Comparison of ENCODE assay signal across 8 mouse cellular contexts in genomic region chr5:48402497-48402896, GRCm38 (mm10).
DNase-seq lines count a peak whose midpoint lies in the region; ATAC-seq and TF ChIP-seq lines count a peak whose summit lies in the region.

No protein-coding gene starts in this region.

- ATAC-seq in hindbrain, embryonic 14.5 days (ENCODE audit: low FRiP score): no peak
- no peak for ATAC-seq in kidney, postnatal 0 days (replicated peaks; ENCODE audit: low FRiP score, low read depth)
- no peak for ATAC-seq in activated CD4-positive, CD25-positive, alpha-beta regulatory T cell, adult 4 months
- no peak for ATAC-seq in megakaryocyte-erythroid progenitor cell, adult 5-6 weeks (replicated peaks; ENCODE audit: low FRiP score, low TSS enrichment, poor library complexity, severe bottlenecking)

- DNase-seq in hindbrain, embryonic 10.5 days (ENCODE audit: low spot score): peak; percentile 24
- DNase-seq in hindbrain, embryonic 14.5 days (ENCODE audit: low spot score): no peak
- peak; percentile 39 for DNase-seq in MN1 (ENCODE audit: low spot score)
- peak; percentile 65 for DNase-seq in embryo, embryonic 11.5 days (ENCODE audit: low read depth, low spot score)
- DNase-seq in kidney, postnatal 0 days (ENCODE audit: low spot score): peak; percentile 55
- no peak for DNase-seq in left cerebral cortex, adult 11 months (ENCODE audit: low spot score)

- H3K9ac ChIP-seq in hindbrain, embryonic 14.5 days: no peak overlapping the region
- H3K9ac ChIP-seq in kidney, postnatal 0 days (ENCODE audit: low read depth, low read length): no peak overlapping the region

- TF ChIP-seq CTCF in kidney, postnatal 0 days (IDR thresholded peaks at IDR 0.05; ENCODE audit: low read depth): no peak

- no peak overlapping the region for H3K4me2 ChIP-seq in hindbrain, embryonic 14.5 days (replicated peaks)
- H3K4me2 ChIP-seq in kidney, postnatal 0 days (ENCODE audit: low read length): no peak overlapping the region

- WGBS in hindbrain, embryonic 10.5 days: 80% methylated on average over 3 of the region's 3 CpGs
- 79% methylated on average over 3 of the region's 3 CpGs for WGBS in hindbrain, embryonic 14.5 days
- 54% methylated on average over 3 of the region's 3 CpGs for WGBS in kidney, postnatal 0 days

- H3K27me3 ChIP-seq in hindbrain, embryonic 10.5 days (ENCODE audit: insufficient read depth, poor library complexity, severe bottlenecking): no peaks in the 10 kb centered on the region
- H3K27me3 ChIP-seq in hindbrain, embryonic 14.5 days (ENCODE audit: control insufficient read depth, insufficient read depth, low read length): no peaks in the 10 kb centered on the region
- no peaks in the 10 kb centered on the region for H3K27me3 ChIP-seq in kidney, postnatal 0 days (ENCODE audit: insufficient read depth, low read length)

- H3K4me1 ChIP-seq in hindbrain, embryonic 10.5 days (replicated peaks): no peaks in the 10 kb centered on the region
- H3K4me1 ChIP-seq in hindbrain, embryonic 14.5 days (replicated peaks; ENCODE audit: control insufficient read depth, insufficient read depth, low read length): no peaks in the 10 kb centered on the region
- no peaks in the 10 kb centered on the region for H3K4me1 ChIP-seq in kidney, postnatal 0 days (replicated peaks; ENCODE audit: insufficient read depth, low read length)

- H3K9me3 ChIP-seq in hindbrain, embryonic 10.5 days: no peaks in the 10 kb centered on the region
- H3K9me3 ChIP-seq in hindbrain, embryonic 14.5 days (ENCODE audit: control insufficient read depth, low read length): no peaks in the 10 kb centered on the region
- no peaks in the 10 kb centered on the region for H3K9me3 ChIP-seq in kidney, postnatal 0 days (replicated peaks; ENCODE audit: low read length)

- H3K36me3 ChIP-seq in hindbrain, embryonic 10.5 days: peaks cover 10% of the 10 kb centered on the region; the same call in 1 of the 2 replicates
- peaks cover 13% of the 10 kb centered on the region; the same call in 1 of the 2 replicates for H3K36me3 ChIP-seq in hindbrain, embryonic 14.5 days (replicated peaks; ENCODE audit: control insufficient read depth, insufficient read depth)
- H3K36me3 ChIP-seq in kidney, postnatal 0 days (ENCODE audit: insufficient read depth, low read length): 0 out of 2 replicates have a peak, but pooled peaks cover 3% of the 10 kb centered on the region

- no peak overlapping the region for H3K4me3 ChIP-seq in hindbrain, embryonic 10.5 days
- H3K4me3 ChIP-seq in hindbrain, embryonic 14.5 days (replicated peaks; ENCODE audit: low read length): no peak overlapping the region
- H3K4me3 ChIP-seq in kidney, postnatal 0 days (replicated peaks; ENCODE audit: low read depth, low read length): no peak overlapping the region

- no peak overlapping the region for H3K27ac ChIP-seq in hindbrain, embryonic 10.5 days
- H3K27ac ChIP-seq in hindbrain, embryonic 14.5 days: no peak overlapping the region
- H3K27ac ChIP-seq in kidney, postnatal 0 days: no peak overlapping the region

Comparison
In these comparisons a context has a peak if more than half of its experiments do, and no peak if none do; other contexts are left out.
1. DNase-seq: peak in hindbrain, embryonic 10.5 days (single experiment), MN1 (single experiment), embryo, embryonic 11.5 days (single experiment) and kidney, postnatal 0 days (single experiment); none in hindbrain, embryonic 14.5 days (single experiment) and left cerebral cortex, adult 11 months (single experiment).